10 mouse cellular contexts compared by ENCODE assay signal in genomic region chr3:97124193-97124592, GRCm38 (mm10). TPM values are rescaled to one million over a fixed set of nuclear protein-coding genes. Genes with fewer than 3 reads are reported as not detected.
DNase-seq lines count a peak whose midpoint lies in the region; ATAC-seq and TF ChIP-seq lines count a peak whose summit lies in the region.
"Had no signal": no experiment of that assay in that cellular context is flagged by ENCODE, and none has a peak within 500 bp of the region (broad histone marks: within the 10 kb centered on the region; RNA-seq: fewer than 3 reads in every experiment).

No protein-coding gene starts in this region.

- H3K27ac ChIP-seq in kidney, adult 2 months (ENCODE audit: insufficient read depth, low read depth, low read length), result no peak overlapping the region
- peak overlapping the region in 1 of 2 experiments; percentile 24; a peak in 1 of 4 replicates for H3K27ac ChIP-seq in heart, embryonic 14.5 days (replicated peaks in 1 of 2; ENCODE audit: control insufficient read depth in 1 of 2, insufficient read depth in 1 of 2, low read depth in 2 of 2, low read length in 2 of 2)

- H3K4me1 ChIP-seq in kidney, adult 2 months (ENCODE audit: control insufficient read depth, insufficient read depth, low read length), result no peaks in the 10 kb centered on the region
- H3K4me1 ChIP-seq in heart, embryonic 14.5 days (ENCODE audit: control insufficient read depth in 2 of 2, insufficient read depth in 2 of 2, low read length in 2 of 2), result peaks cover 6 to 7% of the 10 kb centered on the region in 2 experiments; a peak in 2 of 4 replicates
- H3K4me1 ChIP-seq: megakaryocyte, embryonic 14.5 days had no signal

- peak overlapping the region; percentile 27; the same call in 1 of the 2 replicates for H3K4me2 ChIP-seq in heart, embryonic 14.5 days (ENCODE audit: low read length)

- no peaks in the 10 kb centered on the region for H3K9me3 ChIP-seq in heart, embryonic 14.5 days (ENCODE audit: control insufficient read depth, low read length)

- DNase-seq in kidney, postnatal 10 days, result peak; percentile 28
- no peak for DNase-seq in kidney, adult 2 months
- peak; percentile 31 for DNase-seq in lung, postnatal 25 days (ENCODE audit: low spot score)
- DNase-seq in thymus, postnatal 14 days, result peak; percentile 79
- DNase-seq in adrenal gland, adult 18-20 months (ENCODE audit: low spot score in 2 of 2), result no peak
- no peak for DNase-seq in layer of hippocampus, adult 9-11 months
- no peak for DNase-seq in urinary bladder, postnatal 10 days (ENCODE audit: low spot score)
- DNase-seq: cerebellum, postnatal 36 days had no signal

- H3K4me3 ChIP-seq in kidney, adult 2 months (ENCODE audit: insufficient read depth, low read depth, low read length), result no peak overlapping the region
- H3K4me3 ChIP-seq in heart, embryonic 14.5 days (ENCODE audit: control insufficient read depth in 1 of 2, insufficient read depth in 1 of 2, low read depth in 1 of 2, low read length in 2 of 2), result no peak overlapping the region
- H3K4me3 ChIP-seq: megakaryocyte, embryonic 14.5 days had no signal

- no peak for TF ChIP-seq CTCF in kidney, adult 2 months (conservative IDR thresholded peaks at IDR 0.05; ENCODE audit: insufficient read depth, insufficient read length, low read depth, low read length)

- H3K27me3 ChIP-seq in kidney, adult 2 months (replicated peaks; ENCODE audit: control insufficient read depth, insufficient read depth, low read length), result no peaks in the 10 kb centered on the region
- no peaks in the 10 kb centered on the region for H3K27me3 ChIP-seq in heart, embryonic 14.5 days (ENCODE audit: control insufficient read depth, insufficient read depth, low read length)
- H3K27me3 ChIP-seq: megakaryocyte, embryonic 14.5 days had no signal

- WGBS in kidney, adult 2 months, result 31% methylated on average over 7 of the region's 7 CpGs
- 19% methylated on average over 7 of the region's 7 CpGs for WGBS in heart, embryonic 14.5 days

- no peaks in the 10 kb centered on the region for H3K36me3 ChIP-seq in kidney, adult 2 months (ENCODE audit: control insufficient read depth, insufficient read depth, low read length)
- no peaks in the 10 kb centered on the region for H3K36me3 ChIP-seq in heart, embryonic 14.5 days (ENCODE audit: control insufficient read depth, insufficient read depth, low read length)

- ATAC-seq in heart, embryonic 14.5 days (ENCODE audit: insufficient number of reproducible peaks, insufficient read depth, low FRiP score, low read depth), result peak; percentile 81

- H3K9ac ChIP-seq in heart, embryonic 14.5 days (ENCODE audit: low read length), result no peak overlapping the region

- no peak for TF ChIP-seq POLR2A in kidney, adult 2 months (IDR thresholded peaks at IDR 0.05; ENCODE audit: low read depth, low read length)

RNA-seq across cellular contexts. Expression of gene Acp6, which starts 34.4 kb away (rescaled TPM):
- polyA plus RNA-seq in kidney, adult 2 months (2012; rRNA removed), result 67.8 and 74.2 TPM in 2 replicates
- polyA plus RNA-seq in heart, embryonic 14.5 days (2014; fragmentation: Nextera tagmentation; extraction: Ambion mirVana), result 53.1 and 61.3 TPM in 2 replicates
- 10 to 100 TPM; 37.6 to 46.8 TPM for total RNA-seq in adrenal gland, adult 18-20 months (2021)

Comparison
In these comparisons a context has a peak if more than half of its experiments do, and no peak if none do; other contexts are left out.
1. DNase-seq: peak in kidney, postnatal 10 days (single experiment), lung, postnatal 25 days (single experiment) and thymus, postnatal 14 days (single experiment); none in kidney, adult 2 months (single experiment), adrenal gland, adult 18-20 months (0 of 2), layer of hippocampus, adult 9-11 months (single experiment) and urinary bladder, postnatal 10 days (single experiment).